Mouse (Mus musculus): Measurements from ENCODE around the gene Znrf4. TPM values are rescaled to one million over a fixed set of nuclear protein-coding genes. Genes with fewer than 3 reads are reported as not detected.
A peak's percentile ranks its signal among the peaks of the same experiment; 100 is the strongest.

Gene Znrf4
- polyA plus RNA-seq, 1 experiment from 2014 or later, result not detected

DNA sequence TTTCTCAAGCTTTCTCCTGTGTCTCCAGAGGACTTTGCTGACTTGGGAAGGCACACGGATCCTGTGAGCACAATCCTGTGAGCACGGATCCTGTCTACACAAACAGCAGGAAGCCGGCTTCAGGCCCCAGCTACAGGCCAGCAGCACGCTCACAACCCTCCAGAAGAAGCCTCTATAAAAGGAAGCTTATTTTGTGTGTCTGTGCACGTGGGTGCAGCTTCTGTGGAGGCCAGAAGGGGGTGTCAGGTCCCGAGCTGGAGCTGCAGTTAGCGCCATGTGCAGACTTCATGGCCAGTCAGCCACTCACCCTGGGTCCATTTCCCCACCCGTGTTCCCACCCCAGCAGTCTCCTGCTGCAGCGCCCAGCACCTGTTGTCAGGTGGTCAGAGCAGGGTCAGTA is 43.9 kb downstream of the Znrf4 start:
- peaks cover 11% of the 10 kb centered on the region for H3K4me1 ChIP-seq (ENCODE audit: control insufficient read depth, low read depth, low read length)
- H3K36me3 ChIP-seq (ENCODE audit: control insufficient read depth, insufficient read depth), result no peaks in the 10 kb centered on the region
- no peak overlapping the region for H3K9ac ChIP-seq (ENCODE audit: low read depth, low read length)
- peaks cover 37% of the 10 kb centered on the region for H3K27me3 ChIP-seq (ENCODE audit: control insufficient read depth, insufficient read depth, low read depth, low read length)
- 69% methylated on average over 9 of the region's 9 CpGs for WGBS (ENCODE audit: insufficient replicate concordance)
- ATAC-seq (ENCODE audit: low read depth), result no peak
- H3K9me3 ChIP-seq (replicated peaks; ENCODE audit: control insufficient read depth, low read length), result no peaks in the 10 kb centered on the region; the same call in 1 of the 2 replicates
- H3K4me3 ChIP-seq (ENCODE audit: low read depth, low read length), result no peak overlapping the region
- H3K4me2 ChIP-seq (ENCODE audit: low read depth, low read length), result no peak overlapping the region
- H3K27ac ChIP-seq (ENCODE audit: low read length), result no peak overlapping the region

- Histone ChIP-seq H3K4me1 (ENCODE audit: control insufficient read depth, low read depth, low read length) (peaks cover 9% of the 10 kb centered on the region), H3K36me3 (ENCODE audit: control insufficient read depth, insufficient read depth) (no peaks in the 10 kb centered on the region), H3K4me3 (ENCODE audit: low read depth, low read length) (no peak overlapping the region), H3K9ac (ENCODE audit: low read depth, low read length) (no peak overlapping the region), H3K4me2 (ENCODE audit: low read depth, low read length) (no peak overlapping the region), H3K27ac (ENCODE audit: low read length) (no peak overlapping the region), H3K27me3 (ENCODE audit: control insufficient read depth, insufficient read depth, low read depth, low read length) (peaks cover 30% of the 10 kb centered on the region), H3K9me3 (replicated peaks; ENCODE audit: control insufficient read depth, low read length) (no peaks in the 10 kb centered on the region; the same call in 1 of the 2 replicates)
- no peak for ATAC-seq (ENCODE audit: low read depth)
- 65% methylated on average over 6 of the region's 7 CpGs for WGBS (ENCODE audit: insufficient replicate concordance)
These were observed 44.8 kb downstream of the Znrf4 start for GRCm38 (mm10) chr17:56467456-56467884.

- Histone ChIP-seq H3K36me3 (ENCODE audit: control insufficient read depth, insufficient read depth) (no peaks in the 10 kb centered on the region), H3K27ac (ENCODE audit: low read length) (no peak overlapping the region), H3K4me3 (ENCODE audit: low read depth, low read length) (no peak overlapping the region), H3K9me3 (replicated peaks; ENCODE audit: control insufficient read depth, low read length) (no peaks in the 10 kb centered on the region; the same call in 1 of the 2 replicates), H3K4me2 (ENCODE audit: low read depth, low read length) (no peak overlapping the region), H3K9ac (ENCODE audit: low read depth, low read length) (no peak overlapping the region), H3K4me1 (ENCODE audit: control insufficient read depth, low read depth, low read length) (peaks cover 9% of the 10 kb centered on the region), H3K27me3 (ENCODE audit: control insufficient read depth, insufficient read depth, low read depth, low read length) (peaks cover 23% of the 10 kb centered on the region)
- WGBS (ENCODE audit: insufficient replicate concordance), result 48% methylated on average over 6 of the region's 6 CpGs
- no peak for ATAC-seq (ENCODE audit: low read depth)
These were observed 45.5 kb downstream of the Znrf4 start for GRCm38 (mm10) chr17:56466747-56467146.

GRCm38 (mm10) chr17:56464817-56465216 is 47.4 kb downstream of the Znrf4 start:
- Histone ChIP-seq H3K27me3 (ENCODE audit: control insufficient read depth, insufficient read depth, low read depth, low read length) (peaks cover 6% of the 10 kb centered on the region), H3K9me3 (replicated peaks; ENCODE audit: control insufficient read depth, low read length) (no peaks in the 10 kb centered on the region; the same call in 1 of the 2 replicates), H3K27ac (ENCODE audit: low read length) (no peak overlapping the region), H3K4me1 (ENCODE audit: control insufficient read depth, low read depth, low read length) (peaks cover 13% of the 10 kb centered on the region), H3K36me3 (ENCODE audit: control insufficient read depth, insufficient read depth) (no peaks in the 10 kb centered on the region), H3K4me2 (ENCODE audit: low read depth, low read length) (no peak overlapping the region), H3K9ac (ENCODE audit: low read depth, low read length) (no peak overlapping the region), H3K4me3 (ENCODE audit: low read depth, low read length) (no peak overlapping the region)
- ATAC-seq (ENCODE audit: low read depth), result no peak
- 56% methylated on average over 7 of the region's 7 CpGs for WGBS (ENCODE audit: insufficient replicate concordance)

DNA sequence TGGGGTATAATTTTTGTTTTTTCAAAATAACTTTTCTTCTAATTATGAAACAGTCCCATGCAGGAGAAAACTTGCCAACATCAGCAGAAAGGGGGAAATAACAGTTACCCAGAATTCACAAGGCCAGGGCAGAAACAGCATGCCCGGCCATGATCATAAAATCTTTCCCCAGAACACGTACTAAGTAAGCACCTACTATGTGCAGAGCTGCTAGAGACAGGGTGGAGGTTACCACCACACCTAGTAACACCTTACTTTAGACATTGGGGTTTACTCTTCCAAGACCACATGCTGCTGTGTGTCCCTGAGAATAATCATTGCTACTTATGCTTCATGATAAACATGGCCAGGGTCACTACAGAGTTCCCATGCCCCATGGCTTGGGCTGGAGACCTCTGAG is 47.9 kb downstream of the Znrf4 start:
- Histone ChIP-seq H3K9me3 (replicated peaks; ENCODE audit: control insufficient read depth, low read length) (no peaks in the 10 kb centered on the region; the same call in 1 of the 2 replicates), H3K4me1 (ENCODE audit: control insufficient read depth, low read depth, low read length) (peaks cover 13% of the 10 kb centered on the region), H3K4me2 (ENCODE audit: low read depth, low read length) (no peak overlapping the region), H3K9ac (ENCODE audit: low read depth, low read length) (no peak overlapping the region), H3K4me3 (ENCODE audit: low read depth, low read length) (no peak overlapping the region), H3K27me3 (ENCODE audit: control insufficient read depth, insufficient read depth, low read depth, low read length) (peaks cover 3% of the 10 kb centered on the region), H3K36me3 (ENCODE audit: control insufficient read depth, insufficient read depth) (no peaks in the 10 kb centered on the region), H3K27ac (ENCODE audit: low read length) (no peak overlapping the region)
- 58% methylated on average over 2 of the region's 2 CpGs for WGBS (ENCODE audit: insufficient replicate concordance)
- ATAC-seq (ENCODE audit: low read depth), result no peak

GRCm38 (mm10) chr17:56463500-56463899 is 48.7 kb downstream of the Znrf4 start:
- WGBS (ENCODE audit: insufficient replicate concordance), result 27% methylated on average over 1 of the region's 1 CpGs
- Histone ChIP-seq H3K36me3 (ENCODE audit: control insufficient read depth, insufficient read depth) (no peaks in the 10 kb centered on the region), H3K4me3 (ENCODE audit: low read depth, low read length) (no peak overlapping the region), H3K27ac (ENCODE audit: low read length) (no peak overlapping the region), H3K4me2 (ENCODE audit: low read depth, low read length) (no peak overlapping the region), H3K9me3 (replicated peaks; ENCODE audit: control insufficient read depth, low read length) (no peaks in the 10 kb centered on the region; the same call in 1 of the 2 replicates), H3K9ac (ENCODE audit: low read depth, low read length) (no peak overlapping the region), H3K27me3 (ENCODE audit: control insufficient read depth, insufficient read depth, low read depth, low read length) (peaks cover 2% of the 10 kb centered on the region), H3K4me1 (ENCODE audit: control insufficient read depth, low read depth, low read length) (peaks cover 13% of the 10 kb centered on the region)
- ATAC-seq (ENCODE audit: low read depth), result no peak

DNA sequence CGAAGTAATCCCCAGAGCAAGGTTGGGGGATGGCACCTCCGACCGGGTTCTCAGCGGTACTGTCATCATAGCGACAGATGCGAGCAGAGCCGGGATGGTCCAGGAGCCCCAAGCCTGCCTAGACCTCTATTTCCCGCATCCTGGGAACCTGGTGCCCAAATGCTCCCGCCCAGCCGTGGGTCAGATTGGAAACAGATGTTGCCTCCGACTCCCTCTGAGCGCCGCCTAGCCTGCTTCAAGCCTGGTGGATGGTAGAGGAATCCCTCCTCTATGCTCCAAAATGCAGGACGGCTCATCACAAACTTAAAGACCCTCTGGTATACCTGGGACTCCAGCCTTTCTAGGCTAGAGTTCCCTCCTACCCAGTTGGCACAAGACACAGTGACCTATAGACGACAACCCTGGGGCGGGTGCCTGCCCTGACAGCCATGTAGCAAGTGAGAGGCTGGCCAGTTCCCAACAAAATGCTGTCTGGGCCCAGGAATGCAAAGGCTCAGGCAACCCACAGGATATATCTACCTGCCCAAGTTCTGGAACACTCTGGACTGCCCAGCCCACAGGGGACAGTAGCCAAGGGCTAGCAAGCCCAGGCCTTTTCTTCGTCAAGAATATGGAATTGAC is 49.3 kb downstream of the Znrf4 start:
- H3K9ac ChIP-seq (ENCODE audit: low read depth, low read length), result peak overlapping the region; percentile 12; the same call in 1 of the 2 replicates
- H3K4me2 ChIP-seq (ENCODE audit: low read depth, low read length), result peak overlapping the region; percentile 84
- H3K9me3 ChIP-seq (replicated peaks; ENCODE audit: control insufficient read depth, low read length), result no peaks in the 10 kb centered on the region
- peaks cover 13% of the 10 kb centered on the region for H3K4me1 ChIP-seq (ENCODE audit: control insufficient read depth, low read depth, low read length)
- ATAC-seq (ENCODE audit: low read depth), result no peak
- H3K4me3 ChIP-seq (ENCODE audit: low read depth, low read length), result peak overlapping the region; percentile 67
- H3K36me3 ChIP-seq (ENCODE audit: control insufficient read depth, insufficient read depth), result no peaks in the 10 kb centered on the region
- WGBS (ENCODE audit: insufficient replicate concordance), result 10% methylated on average over 17 of the region's 17 CpGs
- no peak overlapping the region for H3K27ac ChIP-seq (ENCODE audit: low read length)
- H3K27me3 ChIP-seq (ENCODE audit: control insufficient read depth, insufficient read depth, low read depth, low read length), result peaks cover 2% of the 10 kb centered on the region; the same call in 1 of the 2 replicates

DNA sequence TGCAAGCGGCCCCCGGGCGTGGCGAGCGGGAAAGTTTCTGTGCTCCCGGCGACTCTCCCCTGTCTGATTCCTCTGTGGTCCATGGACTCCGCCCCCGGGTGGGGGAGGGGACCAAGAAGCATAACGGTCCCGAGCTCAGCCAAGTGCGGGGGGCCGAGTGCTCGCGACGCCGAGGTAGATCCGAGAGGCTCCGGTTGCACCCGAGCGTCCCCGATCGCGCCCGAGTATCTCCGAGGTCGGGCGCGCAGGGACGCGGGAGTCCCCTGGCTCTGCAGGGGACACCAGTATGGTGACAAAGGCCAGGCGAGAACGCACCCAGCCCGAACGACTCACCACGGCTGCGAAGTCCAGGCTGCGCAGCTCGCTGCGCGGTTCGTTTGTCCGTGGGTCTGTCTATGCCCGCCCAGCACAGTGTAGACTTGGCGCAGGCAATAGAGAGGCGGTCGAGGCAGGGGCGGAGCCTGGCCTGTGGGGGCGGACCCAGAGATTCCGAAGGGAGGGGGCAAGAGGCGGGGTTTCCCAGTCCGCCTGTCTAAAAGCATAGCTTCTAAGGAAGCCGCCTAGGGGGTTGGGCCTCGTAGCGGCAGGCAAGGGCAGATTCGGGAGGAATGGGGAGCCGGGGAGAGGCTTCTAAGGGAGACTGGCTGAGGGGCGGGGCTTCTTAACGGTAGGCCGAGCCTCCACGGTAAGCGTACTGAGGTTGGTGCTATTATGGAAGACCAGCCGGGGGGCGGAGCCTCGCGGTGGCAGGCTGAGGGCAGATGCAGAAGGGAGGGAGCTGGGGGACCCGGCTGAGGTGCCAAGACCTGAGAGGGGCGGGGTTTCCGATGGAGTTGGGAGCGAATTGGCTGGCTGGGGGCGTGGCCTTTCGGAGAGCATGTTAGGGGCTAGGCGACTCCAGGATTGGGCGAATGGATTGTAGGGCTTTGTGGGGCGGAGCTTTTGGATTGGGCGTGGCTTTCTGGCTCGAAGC is 50.2 kb downstream of the Znrf4 start:
- Histone ChIP-seq H3K27ac (ENCODE audit: low read length) (peak overlapping the region; percentile 74), H3K27me3 (ENCODE audit: control insufficient read depth, insufficient read depth, low read depth, low read length) (peaks cover 2% of the 10 kb centered on the region; the same call in 1 of the 2 replicates), H3K9me3 (replicated peaks; ENCODE audit: control insufficient read depth, low read length) (no peaks in the 10 kb centered on the region), H3K4me2 (ENCODE audit: low read depth, low read length) (peak overlapping the region; percentile 84), H3K36me3 (ENCODE audit: control insufficient read depth, insufficient read depth) (no peaks in the 10 kb centered on the region), H3K4me1 (ENCODE audit: control insufficient read depth, low read depth, low read length) (peaks cover 13% of the 10 kb centered on the region), H3K9ac (ENCODE audit: low read depth, low read length) (peak overlapping the region; percentile 68), H3K4me3 (ENCODE audit: low read depth, low read length) (peak overlapping the region; percentile 67)
- ATAC-seq (ENCODE audit: low read depth), result peak; percentile 87
- WGBS (ENCODE audit: insufficient replicate concordance), result under 1% methylated on average over 77 of the region's 77 CpGs

Measured in liver, embryonic 16.5 days (tissue).